Mouse (Mus musculus): Measurements from ENCODE around the gene Crybb1.

Crybb1 gene

GRCm38 (mm10) chr5:112255426-112255825 is at the start of gene Crybb1:
Crybb1 (plus strand) TSS chr5:112255815.
- DNase-seq (ENCODE audit: extremely low read depth, low read depth, low spot score): no peak

GRCm38 (mm10) chr5:112206543-112207255 is 48.9 kb upstream of the Crybb1 start:
- DNase-seq (ENCODE audit: extremely low read depth, low read depth, low spot score): no peak

DNA sequence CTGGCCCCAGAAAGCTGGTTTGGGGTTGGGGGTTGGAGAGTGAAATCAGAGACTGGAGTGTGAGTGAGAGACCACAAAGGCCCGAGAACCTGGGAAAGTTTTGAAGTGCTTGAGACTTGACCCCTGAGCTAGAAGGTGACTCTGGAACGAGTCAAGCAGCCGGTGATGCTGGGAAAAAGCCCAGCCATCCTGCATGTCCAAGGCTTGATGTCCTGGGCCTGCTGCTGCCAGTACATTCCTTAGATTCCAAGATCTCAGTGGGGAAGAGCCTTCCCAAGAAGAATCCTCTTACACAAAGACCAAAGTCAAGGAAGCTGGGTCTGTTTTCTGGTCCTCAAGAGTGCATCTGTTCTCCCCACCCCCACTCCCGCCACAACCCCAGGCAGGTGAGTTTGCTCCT is 47.3 kb upstream of the Crybb1 start:
- DNase-seq (ENCODE audit: extremely low read depth, low read depth, low spot score): no peak

DNA sequence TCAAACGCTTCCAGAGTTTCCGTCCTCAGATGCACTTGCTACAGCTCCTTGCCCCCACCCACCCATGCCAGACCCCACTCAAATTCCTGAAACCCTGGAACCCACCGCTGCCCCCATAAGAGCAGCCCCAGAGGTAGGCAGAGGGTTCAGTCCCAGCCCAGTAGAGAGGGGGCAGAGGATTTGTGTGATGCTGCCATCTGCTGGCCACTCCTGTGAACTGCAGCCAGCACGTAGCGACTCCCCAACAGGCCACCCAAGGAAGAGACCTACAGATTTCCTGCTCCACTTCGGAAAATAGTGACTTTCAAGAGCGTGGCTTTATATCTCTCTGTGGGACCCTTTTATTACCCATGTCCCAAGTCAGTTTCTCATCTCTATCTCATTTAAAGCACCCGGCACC is 45.5 kb upstream of the Crybb1 start:
- DNase-seq (ENCODE audit: extremely low read depth, low read depth, low spot score): no peak

DNA sequence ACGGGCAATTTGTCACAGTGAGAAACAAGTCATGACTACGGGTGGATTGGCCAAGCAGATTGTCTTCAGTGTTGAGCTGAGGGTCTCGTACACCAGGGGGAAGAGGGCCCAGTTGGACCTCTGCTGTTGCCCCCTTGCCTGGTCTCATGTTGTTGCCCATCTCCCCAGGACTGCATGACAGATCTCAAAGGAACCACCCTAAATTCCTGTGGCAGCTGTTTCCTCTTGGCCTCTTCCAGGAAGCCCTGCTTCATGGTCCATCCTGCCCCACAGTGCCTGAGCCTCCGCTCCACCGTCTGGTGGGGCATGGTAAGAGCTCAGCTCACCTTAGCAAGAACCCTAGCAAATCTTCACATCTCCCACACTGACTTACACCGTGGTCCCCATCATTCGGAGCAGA is 43.7 kb upstream of the Crybb1 start:
- no peak for DNase-seq (ENCODE audit: extremely low read depth, low read depth, low spot score)

DNA sequence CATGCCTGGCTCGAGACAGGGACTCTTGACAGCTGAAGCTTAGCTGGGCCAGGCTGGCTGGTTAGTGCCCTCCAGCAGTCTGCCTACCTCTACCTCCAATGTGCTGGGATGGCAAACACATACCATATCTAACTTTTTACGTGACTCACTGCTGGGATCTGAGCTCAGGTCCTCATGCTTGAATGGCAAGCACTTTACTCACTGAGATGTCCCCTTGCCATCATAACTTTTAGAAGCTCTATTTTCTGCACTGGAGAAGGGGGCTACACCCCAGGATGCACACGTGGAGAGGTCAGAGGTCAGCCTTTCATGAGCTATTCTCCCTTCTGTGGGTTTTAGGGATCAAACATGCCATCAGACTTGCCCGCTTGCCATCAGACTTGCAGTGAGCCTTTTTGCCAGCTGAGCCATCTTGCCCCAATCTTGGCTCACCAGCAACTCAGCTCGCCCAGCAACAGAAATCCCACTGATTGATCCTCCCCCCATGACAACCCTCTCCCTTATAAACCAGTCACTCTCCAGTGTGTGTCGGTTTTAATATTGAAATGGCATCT is 42.8 kb upstream of the Crybb1 start:
- no peak for DNase-seq (ENCODE audit: extremely low read depth, low read depth, low spot score)

DNA sequence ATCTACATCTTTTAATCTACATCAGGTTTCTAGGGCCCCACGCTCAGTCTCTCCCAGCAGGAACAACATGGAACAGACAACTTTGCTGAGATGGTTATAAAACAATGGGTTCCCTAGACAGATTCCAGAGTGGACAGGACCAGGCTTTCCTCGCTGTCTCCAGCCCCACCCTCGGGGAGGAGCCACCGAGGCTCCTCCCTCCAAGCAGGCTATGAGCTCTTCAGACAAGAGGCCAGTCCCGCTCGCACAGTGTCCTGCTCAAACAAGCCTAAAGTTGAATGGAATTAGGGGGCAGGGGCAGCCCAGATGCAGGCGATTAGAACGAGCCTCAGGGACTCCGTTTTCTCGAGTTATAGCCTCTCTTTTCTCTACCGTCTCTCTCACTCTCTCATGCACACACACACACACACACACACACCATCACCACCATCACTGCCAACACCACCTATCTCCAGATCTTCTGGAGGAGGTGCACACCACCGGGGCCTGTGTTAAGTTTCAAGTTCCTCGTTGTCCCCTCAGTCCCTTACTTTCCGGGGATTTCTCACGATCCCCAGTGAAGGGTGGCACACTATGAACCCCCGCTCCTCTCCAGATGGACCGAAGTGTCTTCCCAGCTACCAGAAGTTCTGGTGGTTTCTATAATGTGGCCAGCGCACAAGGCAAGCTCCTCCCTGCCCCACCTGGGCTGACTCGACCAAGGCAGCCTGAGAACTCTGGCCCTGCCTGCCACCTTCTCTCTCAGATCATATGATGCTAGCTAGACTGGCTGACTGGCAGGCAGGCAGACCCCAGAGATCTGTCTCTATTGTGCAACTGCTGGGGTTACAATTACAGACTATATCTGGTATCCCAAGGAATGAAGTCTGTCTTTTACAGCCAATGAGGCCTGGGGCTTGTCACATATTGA is 42.0 kb upstream of the Crybb1 start:
- DNase-seq (ENCODE audit: extremely low read depth, low read depth, low spot score): no peak

GRCm38 (mm10) chr5:112214419-112214818 is 41.2 kb upstream of the Crybb1 start:
- DNase-seq (ENCODE audit: extremely low read depth, low read depth, low spot score): no peak

DNA sequence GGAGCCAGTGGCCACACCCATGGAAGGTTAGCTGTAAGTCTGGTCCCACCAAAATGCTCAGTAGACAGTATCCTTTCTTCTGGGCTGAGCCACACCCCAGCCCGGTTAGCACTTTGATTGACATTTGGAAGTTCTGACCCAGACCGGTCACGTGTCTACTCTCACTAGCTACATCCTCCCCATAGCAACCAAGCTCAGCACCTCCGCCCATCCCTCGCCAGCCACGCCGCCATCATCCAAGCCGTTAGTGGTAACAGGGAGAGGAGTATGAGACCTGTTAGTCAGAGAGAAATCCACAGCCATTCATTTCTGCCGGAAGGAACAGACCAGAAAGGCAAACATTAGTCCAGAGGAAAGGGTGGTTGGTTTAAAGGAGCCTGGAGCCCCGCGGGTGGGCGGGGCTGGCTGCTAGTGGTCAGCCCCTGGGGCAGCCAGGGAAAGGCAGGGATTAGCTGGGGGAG is 40.3 kb upstream of the Crybb1 start:
- DNase-seq (ENCODE audit: extremely low read depth, low read depth, low spot score): no peak

GRCm38 (mm10) chr5:112215801-112216251 is 39.8 kb upstream of the Crybb1 start:
- DNase-seq (ENCODE audit: extremely low read depth, low read depth, low spot score): no peak

GRCm38 (mm10) chr5:112216335-112216734 is 39.3 kb upstream of the Crybb1 start:
- DNase-seq (ENCODE audit: extremely low read depth, low read depth, low spot score): no peak

- DNase-seq (ENCODE audit: extremely low read depth, low read depth, low spot score): no peak
Observed at GRCm38 (mm10) chr5:112217031-112217430, 38.6 kb upstream of the Crybb1 start.

GRCm38 (mm10) chr5:112218679-112219078 is 36.9 kb upstream of the Crybb1 start:
- DNase-seq (ENCODE audit: extremely low read depth, low read depth, low spot score): no peak

GRCm38 (mm10) chr5:112219398-112219797 is 36.2 kb upstream of the Crybb1 start:
- no peak for DNase-seq (ENCODE audit: extremely low read depth, low read depth, low spot score)

DNA sequence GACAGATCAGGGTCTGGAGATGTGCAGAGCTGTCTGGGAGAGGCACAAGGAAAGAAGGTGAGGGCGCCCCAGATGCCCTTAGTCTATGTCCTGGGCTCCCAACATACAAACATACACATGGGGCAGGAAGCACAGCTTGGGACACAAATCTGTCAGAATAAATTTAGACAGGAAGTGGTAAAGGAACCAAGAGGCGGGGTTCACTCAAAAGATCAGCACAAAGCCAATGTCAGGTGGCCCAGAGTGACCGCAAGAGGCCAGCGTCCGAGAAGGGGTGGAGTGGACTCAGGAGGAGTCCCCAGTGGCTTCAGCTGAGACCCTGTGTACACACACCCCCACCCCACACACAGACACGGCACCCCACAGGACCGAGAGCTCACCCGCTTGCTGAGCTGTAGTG is 35.4 kb upstream of the Crybb1 start:
- no peak for DNase-seq (ENCODE audit: extremely low read depth, low read depth, low spot score)

DNA sequence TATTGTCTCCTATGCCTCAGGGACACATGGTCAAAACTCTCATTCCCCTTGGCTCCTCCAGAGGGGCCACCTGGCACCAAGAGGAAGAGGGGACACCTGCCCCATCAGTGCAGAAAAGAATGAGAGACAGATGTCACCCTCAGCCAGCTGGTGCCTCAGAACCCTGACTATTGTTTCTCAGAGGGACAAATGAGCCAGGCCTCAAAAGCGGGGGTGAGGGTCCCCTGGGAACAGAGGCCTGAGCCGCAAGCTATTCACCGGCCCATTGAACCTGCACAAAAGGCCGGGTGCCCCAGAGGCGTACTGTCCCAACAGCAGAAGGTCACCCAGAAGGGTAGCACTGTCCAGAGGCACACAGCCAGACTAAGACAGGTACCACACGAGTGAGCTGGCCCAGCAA is 30.0 kb upstream of the Crybb1 start:
- no peak for DNase-seq (ENCODE audit: extremely low read depth, low read depth, low spot score)

GRCm38 (mm10) chr5:112227354-112227753 is 28.3 kb upstream of the Crybb1 start:
- no peak for DNase-seq (ENCODE audit: extremely low read depth, low read depth, low spot score)

DNA sequence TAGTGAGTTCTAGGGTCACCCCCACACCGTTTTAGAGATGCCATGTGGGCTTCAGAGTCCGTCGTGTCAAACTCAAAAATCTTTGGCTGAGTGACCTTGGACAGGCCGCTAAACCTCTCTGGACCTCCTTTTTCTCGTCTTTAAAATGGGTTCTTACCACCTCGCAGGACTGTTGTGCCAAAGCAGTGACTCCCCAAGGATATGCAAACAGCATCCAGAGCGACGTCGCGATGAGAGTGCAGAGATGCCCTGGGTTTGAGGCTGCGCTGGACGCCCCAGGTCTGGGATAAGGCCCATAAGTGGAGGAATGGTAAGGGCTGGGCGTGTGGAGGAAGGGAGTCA is 27.7 kb upstream of the Crybb1 start:
- DNase-seq (ENCODE audit: extremely low read depth, low read depth, low spot score): no peak

DNA sequence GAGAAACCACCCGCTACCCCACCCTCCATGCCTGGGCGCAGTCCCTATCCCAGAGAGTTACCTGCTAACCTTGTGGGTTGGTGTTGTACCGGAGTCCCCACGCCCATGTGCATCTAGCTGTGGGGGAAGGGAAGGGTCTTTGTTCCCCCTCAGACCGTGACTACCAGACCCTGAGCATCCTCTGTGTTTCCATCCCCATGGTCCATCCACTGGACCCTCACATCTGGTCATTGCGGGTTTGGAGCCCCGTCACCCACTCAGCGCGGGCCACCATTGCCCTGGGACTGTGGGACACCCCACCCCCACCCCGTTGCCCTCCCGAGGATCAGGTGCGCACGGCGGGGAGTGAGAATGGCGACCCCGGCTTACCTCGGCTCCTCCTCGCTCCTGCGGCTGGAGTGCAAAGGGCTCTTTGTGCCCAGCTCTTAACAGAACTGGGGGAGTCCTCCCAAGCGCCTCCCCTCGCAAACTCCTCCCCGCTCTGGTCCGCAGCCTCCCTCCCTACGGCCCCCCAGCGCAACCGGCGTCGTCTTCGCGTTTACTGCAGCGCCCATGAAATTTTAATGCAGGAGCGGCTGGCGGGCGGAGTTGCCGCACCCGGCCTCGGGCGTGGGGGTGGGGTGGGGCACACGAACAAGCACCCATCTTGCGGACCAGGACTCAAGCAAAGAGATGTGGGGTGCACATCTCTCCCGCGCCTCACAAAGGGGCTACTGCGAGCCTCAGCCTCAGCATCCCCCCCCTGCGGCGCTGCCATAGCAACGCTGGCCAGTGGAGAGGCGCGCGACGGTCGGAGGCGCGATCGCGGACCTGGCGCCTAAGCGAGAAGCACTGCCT is 27.2 kb upstream of the Crybb1 start:
- no peak for DNase-seq (ENCODE audit: extremely low read depth, low read depth, low spot score)

- DNase-seq (ENCODE audit: extremely low read depth, low read depth, low spot score): no peak
Observed at GRCm38 (mm10) chr5:112235806-112236205, 19.8 kb upstream of the Crybb1 start.

DNA sequence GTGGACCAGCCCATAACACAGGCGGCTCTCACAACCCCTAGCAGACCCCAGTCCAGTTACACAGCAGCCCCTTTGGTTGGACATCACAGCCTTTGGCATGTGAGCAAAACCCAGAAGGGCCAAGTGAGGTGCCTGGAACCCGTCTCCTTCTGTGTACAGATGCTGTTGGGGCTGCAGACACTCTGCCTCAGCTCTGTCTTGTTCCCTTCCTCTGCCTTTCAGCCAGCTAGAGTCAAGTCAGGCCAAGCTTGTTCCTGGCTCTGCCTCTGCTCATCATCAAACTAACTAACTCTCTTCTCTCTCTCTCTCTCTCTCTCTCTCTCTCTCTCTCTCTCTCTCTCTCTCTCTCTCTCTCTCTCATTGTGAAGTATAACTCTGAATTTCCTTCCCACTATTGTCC is 19.0 kb upstream of the Crybb1 start:
- DNase-seq (ENCODE audit: extremely low read depth, low read depth, low spot score): no peak
